Mouse (Mus musculus): Measurements from ENCODE around the gene Acad12.

Acad12 gene

GRCm38 (mm10) chr5:121585005-121585404, 33.7 kb downstream of the Acad12 start:
- no peak for DNase-seq (ENCODE audit: low read depth in 1 of 2, low spot score in 2 of 2)

- peak; percentile 37 to 59 for DNase-seq (ENCODE audit: low read depth in 1 of 2, low spot score in 2 of 2)
Measured at GRCm38 (mm10) chr5:121583765-121584501, 34.8 kb downstream of the Acad12 start.

GRCm38 (mm10) chr5:121581945-121582344, 36.8 kb downstream of the Acad12 start:
- DNase-seq (ENCODE audit: low read depth in 1 of 2, low spot score in 2 of 2) = no peak

DNA sequence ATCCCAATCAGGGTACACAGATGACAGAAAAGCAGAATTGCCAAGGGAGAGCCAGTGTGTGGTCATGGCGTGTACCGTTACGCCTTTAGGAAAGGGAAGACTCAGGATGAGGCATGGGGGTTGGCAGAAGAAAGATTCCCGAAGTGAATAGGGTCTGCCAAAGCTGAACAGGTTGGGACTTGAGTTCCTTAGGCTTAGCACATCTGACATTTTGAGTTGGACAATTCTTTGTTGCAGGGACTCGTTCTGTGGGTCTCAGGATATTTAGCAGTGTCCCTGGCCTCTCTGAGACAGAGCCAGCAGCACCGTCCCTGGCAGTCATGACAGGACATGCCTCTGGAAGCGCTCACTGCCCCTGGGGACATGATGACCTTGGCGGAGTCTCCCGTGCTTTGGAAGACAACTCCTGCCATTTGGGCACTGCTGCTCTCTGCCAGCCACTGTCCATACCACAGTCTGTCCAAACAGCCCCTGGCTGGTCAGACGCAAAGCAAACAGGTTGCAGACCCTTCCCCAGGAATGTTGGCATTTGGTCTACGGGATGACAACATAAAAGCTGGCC, 41.7 kb downstream of the Acad12 start:
- DNase-seq (ENCODE audit: low read depth in 1 of 2, low spot score in 2 of 2) = no peak

GRCm38 (mm10) chr5:121575867-121576266, 42.9 kb downstream of the Acad12 start:
- no peak for DNase-seq (ENCODE audit: low read depth in 1 of 2, low spot score in 2 of 2)

GRCm38 (mm10) chr5:121574145-121574544, 44.6 kb downstream of the Acad12 start:
- no peak for DNase-seq (ENCODE audit: low read depth in 1 of 2, low spot score in 2 of 2)

GRCm38 (mm10) chr5:121570787-121571186, 48.0 kb downstream of the Acad12 start:
- no peak for DNase-seq (ENCODE audit: low read depth in 1 of 2, low spot score in 2 of 2)

- DNase-seq (ENCODE audit: low read depth in 1 of 2, low spot score in 2 of 2) = no peak
Measured at GRCm38 (mm10) chr5:121569881-121570420, 48.8 kb downstream of the Acad12 start.

DNA sequence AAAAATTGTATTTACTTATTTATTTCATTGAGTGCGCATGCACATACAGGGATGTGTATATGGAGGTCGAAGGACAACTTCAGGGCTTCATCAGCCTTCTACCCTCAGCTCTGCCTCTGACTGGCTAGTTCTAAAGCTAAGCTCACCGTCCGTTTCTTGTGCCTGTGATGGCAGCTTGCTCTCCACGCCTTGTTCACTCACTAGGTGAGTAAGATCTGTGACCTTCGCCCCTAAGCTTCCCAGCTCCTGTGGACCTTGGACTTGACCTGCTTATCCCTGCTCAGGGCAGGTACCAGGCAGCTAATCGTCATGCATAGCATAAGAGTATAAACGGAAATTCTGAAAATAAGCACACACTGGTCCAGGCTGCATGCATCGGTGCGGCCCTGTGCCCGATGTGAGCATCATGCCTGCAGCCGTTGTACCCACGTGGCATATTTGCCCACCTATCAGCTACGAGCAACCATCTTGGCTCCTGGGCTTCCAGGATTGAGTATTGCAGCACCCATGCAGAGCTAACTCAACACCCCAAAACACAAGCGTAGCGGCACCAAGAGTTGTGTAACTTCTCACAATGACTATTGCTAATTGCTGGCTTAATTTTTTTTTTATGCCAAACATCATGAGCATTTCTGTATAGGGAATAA, 52.6 kb downstream of the Acad12 start:
- DNase-seq (ENCODE audit: low read depth in 1 of 2, low spot score in 2 of 2) = no peak

DNA sequence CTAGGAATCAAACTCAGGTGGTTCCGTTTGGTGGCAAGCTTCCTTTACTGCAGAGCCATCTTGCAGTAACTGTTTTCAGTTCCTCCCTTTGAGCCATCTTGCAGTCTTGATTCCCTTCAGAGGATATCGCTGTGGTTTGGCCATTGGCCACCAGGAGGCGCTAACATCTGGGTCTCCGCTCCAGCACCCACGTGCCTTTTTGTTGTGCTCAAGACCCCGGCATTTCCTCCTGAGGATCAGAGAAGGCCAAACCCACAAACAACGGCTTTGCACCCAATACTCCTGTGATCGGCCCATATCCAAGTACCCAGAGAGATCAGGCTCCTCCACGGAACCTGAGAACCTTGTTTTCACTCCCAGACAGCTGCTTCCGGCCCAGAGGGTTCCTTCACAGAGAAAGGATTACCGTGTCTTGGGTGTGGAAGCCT, 54.3 kb downstream of the Acad12 start:
- DNase-seq (ENCODE audit: low read depth in 1 of 2, low spot score in 2 of 2) = peak; percentile 68 to 86

- DNase-seq (ENCODE audit: low read depth in 1 of 2, low spot score in 2 of 2) = no peak
Measured at GRCm38 (mm10) chr5:121562436-121562835, 56.3 kb downstream of the Acad12 start.

DNA sequence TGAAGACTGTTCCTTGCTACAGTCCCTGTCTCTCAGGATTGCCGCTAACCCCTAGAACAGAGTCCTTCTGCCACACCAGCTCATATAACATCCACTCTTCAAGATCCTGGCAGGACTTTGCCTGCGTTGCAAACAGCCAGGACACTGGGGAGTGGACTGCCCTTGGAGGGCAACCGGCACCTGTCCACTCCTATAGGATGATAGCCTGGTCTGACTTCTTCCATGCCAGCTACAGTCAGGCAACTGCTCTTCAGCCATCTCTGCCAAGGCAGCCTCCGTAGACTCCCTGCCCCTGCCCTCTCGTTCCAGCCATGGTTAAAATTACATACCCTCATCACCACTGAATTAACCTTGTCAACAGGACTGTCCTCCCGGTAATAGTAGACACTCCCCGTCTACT, 69.5 kb downstream of the Acad12 start:
- no peak for DNase-seq (ENCODE audit: low read depth in 1 of 2, low spot score in 2 of 2)

GRCm38 (mm10) chr5:121547084-121547483, 71.7 kb downstream of the Acad12 start:
- no peak for DNase-seq (ENCODE audit: low read depth in 1 of 2, low spot score in 2 of 2)
